Mouse (Mus musculus): ENCODE measurements at regions not wholly inside any gene's neighbourhood (a gene's known extent, or its start where the extent isn't known, plus 50 kb on each side); places are given as distances from the start of the nearest gene placed in this dataset.
"Not testable (repeated sequence)": the region's sequence is repeated elsewhere in the genome, so short reads cannot be mapped to it uniquely, and the experiment has no call there.

DNA sequence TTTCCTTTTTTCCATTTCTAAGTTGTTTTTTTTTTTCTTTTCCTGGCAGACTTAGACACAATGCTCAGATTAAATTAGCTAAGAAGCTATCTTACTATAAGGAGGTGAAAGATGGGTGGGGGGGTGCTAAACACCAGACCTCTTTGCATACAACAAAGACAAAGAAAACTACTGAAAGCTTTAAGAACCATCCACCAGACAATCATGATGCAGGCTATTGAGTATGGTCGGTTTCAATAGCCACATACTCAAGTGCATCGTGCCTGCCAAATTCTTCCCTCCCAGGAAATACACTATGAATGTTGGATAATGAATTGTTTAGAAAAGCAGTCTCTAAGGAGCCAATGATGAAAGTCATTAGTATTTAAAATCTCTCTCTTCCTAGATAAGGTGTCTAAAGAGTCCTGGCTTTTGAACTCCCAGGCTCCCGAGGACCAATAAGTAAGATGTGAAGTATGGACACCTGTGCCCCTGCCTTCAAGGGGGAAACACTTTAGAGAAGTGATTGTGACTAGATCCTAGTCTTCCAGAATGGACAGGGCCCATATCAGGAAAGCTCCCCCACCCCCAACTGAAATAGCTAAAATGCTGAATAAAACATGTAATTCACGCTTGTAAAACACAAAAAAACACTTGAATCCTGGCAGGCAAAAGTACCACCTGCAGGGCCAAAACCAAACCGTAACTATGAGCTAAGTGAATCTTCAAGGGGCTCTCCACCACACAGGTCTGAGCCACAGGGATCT, 381.8 kb upstream of the B3galt2 start:
- in situ Hi-C loops (cut with MboI; ENCODE audit: unreplicated experiment in 2 of 2), result no loop called here

DNA sequence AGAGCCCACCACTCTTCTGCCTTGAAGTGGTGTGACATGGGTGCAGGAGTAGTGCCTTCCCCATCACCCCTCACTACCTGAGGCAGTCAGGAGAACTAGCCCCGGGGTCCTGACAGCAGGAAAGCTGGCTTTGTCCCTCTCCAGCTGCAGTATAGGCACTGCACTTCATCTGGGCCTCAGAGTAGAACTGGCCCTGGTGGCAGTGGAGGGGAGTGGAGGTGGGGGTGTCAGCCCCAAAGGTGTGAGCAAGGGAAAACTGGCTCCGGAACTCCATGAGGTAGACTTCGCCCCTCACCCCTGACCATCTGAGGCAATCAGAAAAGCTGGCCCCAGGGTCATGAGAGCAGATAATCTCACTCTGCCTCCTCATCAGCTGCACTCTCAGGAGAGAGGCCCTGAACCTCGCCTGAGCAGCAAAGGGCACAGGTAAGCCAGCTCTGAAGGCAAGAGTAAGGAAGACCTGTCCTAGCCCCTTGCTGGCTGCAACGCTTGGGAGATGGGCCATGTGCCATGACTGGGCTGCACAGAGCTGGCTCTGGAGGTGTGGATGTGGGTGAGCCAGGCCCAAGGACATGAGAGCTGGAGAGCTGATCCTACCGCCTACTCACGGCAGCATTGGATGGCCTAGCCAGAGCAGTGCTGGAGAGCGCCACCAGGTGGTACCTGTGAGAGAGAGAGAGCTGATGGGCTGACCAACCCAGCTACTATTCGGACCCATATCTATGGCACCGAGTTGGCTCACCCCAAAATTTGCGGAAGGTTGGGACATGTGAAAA, 377.0 kb upstream of the B3galt2 start:
- in situ Hi-C loops (cut with MboI; ENCODE audit: unreplicated experiment in 2 of 2), result no loop called here

- in situ Hi-C loops (cut with MboI; ENCODE audit: unreplicated experiment in 2 of 2), result no loop called here
Observed at GRCm38 (mm10) chr1:143265216-143265615, 375.2 kb upstream of the B3galt2 start.

DNA sequence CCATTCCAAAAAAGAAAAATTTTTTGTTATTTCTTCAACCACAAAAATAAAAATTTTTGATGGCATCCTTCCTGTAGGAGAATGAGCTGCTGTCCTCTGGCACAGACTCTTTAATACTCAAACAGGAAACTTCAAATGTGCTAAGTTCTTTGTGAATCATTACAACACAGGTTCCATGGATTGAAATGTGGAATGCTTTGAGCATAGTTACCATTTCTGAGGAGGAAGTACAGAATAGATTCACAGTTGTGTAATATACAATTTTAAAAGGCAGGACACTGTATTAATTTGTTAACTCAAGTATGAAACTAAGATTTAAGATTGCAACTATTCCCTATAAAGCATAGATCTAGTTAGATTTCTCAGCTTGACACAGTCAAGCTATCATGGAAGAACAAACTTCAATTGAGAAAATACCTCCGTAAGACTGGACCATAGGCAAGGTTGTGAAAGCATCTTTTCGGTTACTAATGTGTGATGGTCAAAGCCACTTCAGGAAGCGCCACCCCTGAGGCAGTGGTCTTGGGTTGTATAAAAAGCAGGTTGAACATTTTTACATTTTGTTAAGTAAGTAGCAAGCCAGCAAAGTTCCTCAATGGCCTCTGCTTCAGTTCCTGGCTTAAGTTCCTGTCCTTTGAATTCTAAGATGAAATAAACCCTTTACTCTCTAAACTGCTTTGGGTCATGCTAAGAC, 354.0 kb upstream of the B3galt2 start:
- in situ Hi-C loops (cut with MboI; ENCODE audit: unreplicated experiment in 2 of 2), result no loop called here

GRCm38 (mm10) chr1:143287448-143287847, 353.0 kb upstream of the B3galt2 start:
- in situ Hi-C loops (cut with MboI; ENCODE audit: unreplicated experiment in 2 of 2), result no loop called here

- in situ Hi-C loops (cut with MboI; ENCODE audit: unreplicated experiment in 2 of 2), result no loop called here
Observed at GRCm38 (mm10) chr1:143296555-143296954, 343.9 kb upstream of the B3galt2 start.

GRCm38 (mm10) chr1:143307379-143307778, 333.1 kb upstream of the B3galt2 start:
- in situ Hi-C loops (cut with MboI; ENCODE audit: unreplicated experiment in 2 of 2), result no loop called here

- in situ Hi-C loops (cut with MboI; ENCODE audit: unreplicated experiment in 2 of 2), result no loop called here
Observed at GRCm38 (mm10) chr1:143318381-143318780, 322.1 kb upstream of the B3galt2 start.

DNA sequence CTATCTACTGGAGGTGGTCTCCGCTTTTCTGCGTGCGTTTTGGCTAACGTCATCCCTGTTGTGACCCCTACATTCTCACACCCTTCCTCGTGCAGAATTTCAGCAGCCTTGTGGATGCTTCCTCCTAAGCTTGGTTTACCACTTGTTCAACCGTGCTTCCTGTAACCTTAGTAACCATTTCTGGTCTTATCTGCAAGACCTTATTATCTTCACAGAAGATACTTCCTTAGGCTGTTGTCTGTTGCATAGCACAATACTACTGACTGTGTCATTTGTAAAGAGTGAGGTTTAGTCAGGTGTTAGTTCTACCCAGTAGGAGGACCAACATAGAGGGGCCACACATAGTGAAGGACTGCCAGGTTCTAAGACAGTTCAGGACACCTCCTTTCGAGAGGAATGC, 320.9 kb upstream of the B3galt2 start:
- in situ Hi-C loops (cut with MboI; ENCODE audit: unreplicated experiment in 2 of 2), result no loop called here

GRCm38 (mm10) chr1:143351388-143351787, 289.1 kb upstream of the B3galt2 start:
- in situ Hi-C loops (cut with MboI; ENCODE audit: unreplicated experiment in 2 of 2), result no loop called here

GRCm38 (mm10) chr1:143360256-143360655, 280.2 kb upstream of the B3galt2 start:
- in situ Hi-C loops (cut with MboI; ENCODE audit: unreplicated experiment in 2 of 2), result not testable (repeated sequence)

- in situ Hi-C loops (cut with MboI; ENCODE audit: unreplicated experiment in 2 of 2), result no loop called here
Observed at GRCm38 (mm10) chr1:143391851-143392250, 248.6 kb upstream of the B3galt2 start.

Data from v-Abl transformed pro-B cells (cell line).